Mouse (Mus musculus) spleen, adult 2 months (tissue): ENCODE measurements at regions not wholly inside any gene's neighbourhood (a gene's known extent, or its start where the extent isn't known, plus 50 kb on each side); places are given as distances from the start of the nearest gene placed in this dataset.

Experiments
- DNase-seq, 2 experiments: peaks; one replicate each; pipeline versions ENCODE4 v3.0.0 to v3.0.0-alpha.2; 2012 to 2021; ENCODE audit warnings: low spot score in 2 of 2, low read depth in 1 of 2
- H3K27ac ChIP-seq: fragments of 200-500 bp; 2 replicates; pipeline ENCODE4 v1.5.1; 2012; ENCODE audit warnings: low read length, inconsistent platforms; ENCODE audit not compliant: insufficient read depth
- H3K27me3 ChIP-seq: fragments of 200-500 bp; 2 replicates; pipeline ENCODE4 v1.6.1; 2012; ENCODE audit warnings: mild to moderate bottlenecking, moderate library complexity, low read length, inconsistent platforms; ENCODE audit not compliant: control insufficient read depth, insufficient read depth
- H3K36me3 ChIP-seq: fragments of 200-500 bp; 2 replicates; pipeline ENCODE4 v1.6.1; 2012; ENCODE audit warnings: mild to moderate bottlenecking, low read length, inconsistent platforms; ENCODE audit not compliant: control insufficient read depth, insufficient read depth
- H3K4me1 ChIP-seq: fragments of 200-500 bp; 2 replicates; pipeline ENCODE4 v1.6.1; 2011; ENCODE audit warnings: inconsistent platforms; ENCODE audit not compliant: control insufficient read depth, insufficient read depth, insufficient read length
- H3K4me3 ChIP-seq: fragments of 200-500 bp; 2 replicates; pipeline ENCODE4 v1.5.1; 2011; ENCODE audit warnings: mild to moderate bottlenecking, inconsistent platforms; ENCODE audit not compliant: insufficient read depth, insufficient read length; ENCODE audit errors: extremely low read depth
- CTCF ChIP-seq: fragments of 200-500 bp; IDR thresholded peaks from 2 replicates; pipeline ENCODE4 v1.5.1; 2011; ENCODE audit warnings: mild to moderate bottlenecking, inconsistent platforms; ENCODE audit not compliant: insufficient read depth, insufficient read length, insufficient replicate concordance; ENCODE audit errors: extremely low read depth
- POLR2A ChIP-seq: fragments of 200-500 bp; IDR thresholded peaks from 2 replicates; pipeline ENCODE4 v1.6.1; 2011; ENCODE audit warnings: low read depth, low read length, inconsistent platforms
- WGBS: fragments of 180-500 bp; shearing (Covaris S2); methylation state at CpG from one replicate; pipeline ENCODE4 v1.1.7; 2018; 5-methylcytosine and 5-hydroxymethylcytosine counted together

DNA sequence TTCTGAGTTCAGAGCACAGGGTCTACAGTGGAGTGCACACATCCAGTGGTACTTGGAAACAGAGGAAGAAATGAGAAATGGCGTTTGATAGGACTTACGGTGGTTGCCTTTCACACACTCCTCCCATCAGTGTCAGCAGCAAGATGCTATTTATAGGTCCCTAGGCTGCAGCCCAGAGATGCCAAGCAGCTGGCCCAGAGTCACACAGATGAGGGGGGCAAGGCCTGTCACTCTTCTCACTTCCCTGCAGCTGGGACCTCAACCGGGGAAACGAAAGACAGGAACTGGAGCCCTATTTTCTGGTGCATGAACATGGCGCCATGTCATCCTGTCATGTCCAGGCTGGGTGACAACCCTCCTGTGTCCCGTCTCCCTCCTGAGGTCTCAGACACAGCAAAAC lies 71.3 kb upstream of the Crhr1 start:
- peak in 1 of 2 experiments; percentile 8 for DNase-seq
- Histone ChIP-seq H3K4me1 (peaks cover 11% of the 10 kb centered on the region), H3K36me3 (no peaks in the 10 kb centered on the region), H3K4me3 (no peak overlapping the region), H3K27ac (no peak overlapping the region), H3K27me3 (no peaks in the 10 kb centered on the region)
- TF ChIP-seq CTCF (no peak), POLR2A (no peak)
- 47% methylated on average over 6 of the region's 6 CpGs for WGBS

DNA sequence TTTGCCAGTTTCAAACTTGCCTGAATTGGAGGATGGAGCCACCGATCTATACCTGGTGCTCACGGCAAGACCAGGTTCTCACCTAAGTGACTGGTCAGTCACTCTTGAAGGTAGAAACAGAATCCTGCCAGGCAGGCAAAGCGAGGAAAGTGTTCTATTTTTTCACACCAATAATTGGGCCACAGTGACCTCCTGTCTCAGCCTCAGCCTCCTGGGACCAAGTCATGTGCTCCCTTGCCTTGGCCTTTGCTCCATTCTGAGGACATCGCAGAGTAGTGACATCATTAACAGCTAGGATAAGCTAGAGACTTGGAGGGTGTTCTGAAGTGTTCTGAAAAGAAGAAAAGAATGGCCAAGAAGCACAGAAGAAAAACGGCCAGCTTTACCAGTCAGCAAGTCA lies 67.5 kb upstream of the Crhr1 start:
- 89% methylated on average over 5 of the region's 5 CpGs for WGBS

DNA sequence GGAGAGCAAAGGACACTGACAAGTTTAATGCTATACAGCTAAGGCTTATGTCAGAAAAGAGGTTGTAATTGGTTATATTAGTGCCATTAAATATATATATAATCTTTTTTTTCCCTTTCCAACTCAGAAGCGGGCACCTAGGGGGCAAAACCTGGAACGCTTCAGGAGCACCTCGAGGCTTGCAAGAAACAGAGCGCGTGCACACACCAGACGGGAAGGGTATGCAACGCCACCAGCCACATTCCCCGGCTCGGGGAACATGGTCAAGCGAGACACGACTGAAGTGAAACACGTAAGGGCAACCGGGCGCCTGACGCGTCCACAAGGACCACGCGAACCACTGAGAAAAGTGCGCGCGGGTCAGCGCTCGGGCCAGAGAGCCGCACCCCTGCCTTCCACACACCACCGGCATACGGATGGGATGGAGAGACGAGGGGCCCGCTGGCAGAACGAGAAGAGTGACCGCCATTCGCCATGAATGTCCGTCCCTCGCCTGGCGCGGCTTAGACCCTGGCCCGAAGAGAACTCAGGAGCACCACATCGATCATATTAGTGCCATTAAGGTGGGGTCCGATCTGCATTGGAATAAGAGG lies 60.0 kb upstream of the Crhr1 start:
- no peaks in the 10 kb centered on the region for H3K4me1 ChIP-seq
- H3K36me3 ChIP-seq = no peaks in the 10 kb centered on the region
- H3K4me3 ChIP-seq = no peak overlapping the region
- TF ChIP-seq CTCF (no peak), POLR2A (no peak)
- WGBS = 93% methylated on average over 38 of the region's 38 CpGs
- H3K27me3 ChIP-seq = peaks cover 1% of the 10 kb centered on the region; the same call in 1 of the 2 replicates
- no peak overlapping the region for H3K27ac ChIP-seq
- DNase-seq = no peak

More for the DNA sequence above, 67.5 kb upstream of the Crhr1 start:
- no peak overlapping the region for H3K27ac ChIP-seq
- TF ChIP-seq POLR2A (no peak), CTCF (no peak)
- no peaks in the 10 kb centered on the region for H3K36me3 ChIP-seq
- no peak overlapping the region for H3K4me3 ChIP-seq
- H3K27me3 ChIP-seq = no peaks in the 10 kb centered on the region
- peaks cover 11% of the 10 kb centered on the region for H3K4me1 ChIP-seq
- DNase-seq = no peak

DNA sequence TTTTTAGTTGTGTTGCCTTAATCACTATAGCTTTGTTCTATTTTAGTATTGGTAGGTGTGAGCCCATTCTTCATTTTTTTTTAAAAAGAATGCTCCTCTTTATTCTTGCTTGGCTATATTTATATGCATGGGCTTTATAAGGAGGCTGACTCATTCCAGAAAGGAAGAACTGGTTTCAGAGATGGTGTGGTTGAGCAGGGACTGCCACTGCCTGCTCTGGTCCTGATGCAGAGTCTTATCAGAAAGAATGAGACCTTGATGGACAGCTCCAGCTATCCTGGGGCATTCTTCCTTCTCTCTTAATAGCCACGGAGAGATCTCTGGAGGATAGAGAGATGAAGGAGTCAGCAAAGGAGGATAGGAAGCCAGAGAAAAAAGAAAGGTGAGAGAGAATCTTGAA lies 57.9 kb upstream of the Crhr1 start:
- 66% methylated on average over 1 of the region's 1 CpGs for WGBS
- Histone ChIP-seq H3K4me1 (no peaks in the 10 kb centered on the region), H3K27me3 (peaks cover 1% of the 10 kb centered on the region; the same call in 1 of the 2 replicates), H3K36me3 (no peaks in the 10 kb centered on the region), H3K27ac (no peak overlapping the region), H3K4me3 (no peak overlapping the region)
- no peak for DNase-seq
- no peak for TF ChIP-seq POLR2A
- TF ChIP-seq CTCF = no peak

DNA sequence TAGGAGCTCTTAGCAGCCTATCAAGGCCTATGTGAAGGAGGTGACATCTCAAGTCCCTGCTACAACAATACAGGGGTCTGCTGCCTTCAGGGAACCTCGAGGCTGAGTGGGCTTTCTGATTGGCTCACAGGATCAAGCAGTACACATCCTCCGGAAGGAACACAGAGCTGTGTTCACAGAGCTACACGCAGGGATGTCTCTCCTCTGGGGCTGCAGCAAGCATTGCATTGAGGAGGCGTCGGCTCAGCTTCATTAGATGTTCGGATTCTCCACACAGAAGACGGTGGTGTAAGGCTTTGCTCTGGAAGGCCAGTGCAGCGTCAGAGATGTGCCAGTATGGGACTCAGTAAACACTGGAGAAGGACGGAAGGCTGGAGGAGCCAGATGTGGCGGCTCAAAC lies 57.3 kb upstream of the Crhr1 start:
- no peaks in the 10 kb centered on the region for H3K36me3 ChIP-seq
- H3K4me3 ChIP-seq = no peak overlapping the region
- 66% methylated on average over 10 of the region's 10 CpGs for WGBS
- no peaks in the 10 kb centered on the region for H3K4me1 ChIP-seq
- H3K27ac ChIP-seq = no peak overlapping the region
- H3K27me3 ChIP-seq = peaks cover 1% of the 10 kb centered on the region; the same call in 1 of the 2 replicates
- TF ChIP-seq POLR2A (no peak), CTCF (no peak)
- DNase-seq = no peak

DNA sequence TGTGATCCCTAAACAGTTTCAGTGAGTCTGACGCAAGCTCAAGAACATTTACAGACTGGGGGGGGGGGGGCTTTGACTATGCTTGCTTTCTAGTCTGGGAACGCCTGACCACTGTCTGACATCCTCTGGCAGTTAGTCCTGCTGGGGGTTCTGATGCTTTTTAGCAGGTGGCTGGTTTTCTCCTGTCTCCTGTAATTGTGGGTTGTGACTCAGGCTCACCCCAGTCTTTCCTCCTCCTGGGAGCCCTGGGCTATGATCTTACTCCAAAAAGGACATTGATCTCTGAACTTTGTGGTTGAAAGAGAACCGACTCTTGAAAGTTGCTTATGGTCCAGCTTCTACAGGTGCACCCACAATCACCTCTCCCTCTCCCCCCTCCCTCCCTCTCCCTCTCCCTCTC lies 50.6 kb upstream of the Crhr1 start:
- TF ChIP-seq POLR2A (no peak), CTCF (no peak)
- 70% methylated on average over 3 of the region's 3 CpGs for WGBS
- Histone ChIP-seq H3K27ac (no peak overlapping the region), H3K27me3 (no peaks in the 10 kb centered on the region), H3K4me3 (no peak overlapping the region), H3K36me3 (no peaks in the 10 kb centered on the region), H3K4me1 (no peaks in the 10 kb centered on the region)
- no peak for DNase-seq
